Mouse (Mus musculus) liver, embryonic 14.5 days (tissue): ENCODE measurements around the gene Sept3.

Experiments used
- CTCF ChIP-seq: IDR thresholded peaks from 2 replicates; pipeline ENCODE4 v1.5.1; 2016; ENCODE audit warnings: antibody characterized with exemption, low read depth, control low read depth
- EP300 ChIP-seq: IDR thresholded peaks from 2 replicates; pipeline ENCODE4 v1.6.1; 2016; ENCODE audit warnings: antibody characterized with exemption, low read depth

- TF ChIP-seq CTCF: no peak
- TF ChIP-seq EP300: no peak
These were observed 18.6 kb downstream of the Sept3 start for GRCm38 (mm10) chr15:82293271-82293711.
